Mouse (Mus musculus) midbrain, embryonic 16.5 days (tissue): ENCODE data around the gene Pxdn. TPM values are rescaled to one million over a fixed set of nuclear protein-coding genes. Genes with fewer than 3 reads are reported as not detected.
A peak's percentile ranks its signal among the peaks of the same experiment; 100 is the strongest.

Source experiments
- ATAC-seq: fragments of 200-750 bp; cut with Nextera tagmentation; 2 replicates; pipeline ENCODE4 v1.8.0; 2017; ENCODE audit warnings: moderate TSS enrichment
- H3K27ac ChIP-seq: fragments of 300-500 bp; sonication (generic); 2 replicates; pipeline ENCODE4 v1.5.1; 2014; ENCODE audit warnings: mild to moderate bottlenecking, low read length, mixed read lengths
- H3K27me3 ChIP-seq: fragments of 300-500 bp; sonication (generic); 2 replicates; pipeline ENCODE4 v1.6.1; 2014; ENCODE audit warnings: low read depth, low read length, mixed read lengths; ENCODE audit not compliant: control insufficient read depth, insufficient read depth
- H3K36me3 ChIP-seq: fragments of 300-500 bp; sonication (generic); 2 replicates; pipeline ENCODE4 v1.6.1; 2014; ENCODE audit warnings: mild to moderate bottlenecking, low read length, moderate library complexity, mixed read lengths; ENCODE audit not compliant: control insufficient read depth, insufficient read depth
- H3K4me1 ChIP-seq: fragments of 300-500 bp; sonication (generic); 2 replicates; pipeline ENCODE4 v1.6.1; 2014; ENCODE audit warnings: mild to moderate bottlenecking, low read length, mixed read lengths; ENCODE audit not compliant: control insufficient read depth, insufficient read depth
- H3K4me2 ChIP-seq: fragments of 300-500 bp; sonication (generic); 2 replicates; pipeline ENCODE4 v1.6.1; 2014; ENCODE audit warnings: mild to moderate bottlenecking, low read length, mixed read lengths
- H3K4me3 ChIP-seq: fragments of 300-500 bp; sonication (generic); 2 replicates; pipeline ENCODE4 v1.5.1; 2014; ENCODE audit warnings: low read depth, mild to moderate bottlenecking, low read length, moderate library complexity, mixed read lengths
- H3K9ac ChIP-seq: fragments of 300-500 bp; sonication (generic); 2 replicates; pipeline ENCODE4 v1.6.1; 2014; ENCODE audit warnings: low read depth, low read length, mixed read lengths
- H3K9me3 ChIP-seq: fragments of 300-500 bp; sonication (generic); replicated peaks from 2 replicates; pipeline ENCODE4 v1.6.1; 2014; ENCODE audit warnings: mild to moderate bottlenecking, low read length, mixed read lengths; ENCODE audit not compliant: control insufficient read depth, poor library complexity, severe bottlenecking
- WGBS: fragments of 180-500 bp; shearing (Covaris S2); extraction: QIAGEN DNeasy Blood & Tissue Kit; methylation state at CpG from one replicate; pipeline ENCODE4 v1.1.7; 2014; 5-methylcytosine and 5-hydroxymethylcytosine counted together
- polyA plus RNA-seq: library from polyadenylated mRNA; unstranded; fragments of >200 nt; fragmentation: Nextera tagmentation; extraction: Ambion mirVana; gene quantifications from 2 replicates; pipeline ENCODE4 v1.2.1, GENCODE M21; 2015

Pxdn gene
- polyA plus RNA-seq, 1 experiment from 2014 or later: 53.3 TPM

DNA sequence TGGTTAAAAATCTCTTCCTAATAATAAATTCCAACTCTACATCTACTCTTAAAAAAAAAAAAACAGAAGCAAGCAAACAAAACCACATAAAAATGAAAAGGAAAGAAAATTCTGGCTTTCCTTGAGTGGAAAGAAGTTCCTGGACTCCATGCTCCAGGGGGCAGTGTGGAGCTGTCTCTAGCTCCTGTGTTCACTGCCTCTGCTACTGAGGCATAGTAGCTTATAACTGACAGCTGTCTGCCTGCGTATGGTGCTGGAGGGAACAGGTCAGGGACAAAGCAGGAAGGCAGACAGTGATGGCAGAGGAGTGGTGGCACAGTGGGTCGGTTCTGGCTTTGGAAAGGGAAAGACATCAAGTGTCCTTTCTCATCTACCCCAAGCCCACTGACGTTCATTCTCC, 10.5 kb upstream of the Pxdn start:
- 32% methylated on average over 3 of the region's 3 CpGs for WGBS
- Histone ChIP-seq H3K4me2 (no peak overlapping the region), H3K4me3 (no peak overlapping the region), H3K9ac (no peak overlapping the region), H3K27me3 (no peaks in the 10 kb centered on the region), H3K27ac (0 out of 2 replicates have a peak overlapping the region, but pooled peaks have one; percentile 4), H3K9me3 (no peaks in the 10 kb centered on the region), H3K36me3 (0 out of 2 replicates have a peak, but pooled peaks cover 3% of the 10 kb centered on the region), H3K4me1 (no peaks in the 10 kb centered on the region)
- 0 out of 2 replicates have a peak, but pooled peaks have one; percentile 47 for ATAC-seq

DNA sequence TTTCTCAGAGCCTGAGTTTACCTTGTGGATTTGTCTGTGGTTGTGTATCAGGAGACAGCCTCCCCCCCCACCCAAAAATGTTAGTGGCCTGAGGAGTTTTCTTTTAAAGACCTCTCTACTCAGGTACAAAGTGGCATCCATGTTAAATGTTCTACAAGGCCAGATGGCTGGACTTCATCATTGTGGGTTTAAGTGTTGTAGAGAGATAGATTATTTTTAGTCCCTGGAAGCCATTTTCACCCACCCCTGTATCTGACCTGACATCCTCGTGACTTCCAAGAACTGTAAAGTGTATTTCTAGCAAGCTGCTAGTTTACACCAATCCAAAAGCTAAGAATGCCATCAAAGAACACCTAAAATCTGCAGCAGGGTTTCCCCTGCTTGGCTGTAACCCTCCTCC, 6.8 kb upstream of the Pxdn start:
- 86% methylated on average over 1 of the region's 1 CpGs for WGBS

GRCm38 (mm10) chr12:29932951-29933350, 4.5 kb upstream of the Pxdn start:
- Histone ChIP-seq H3K9ac (no peak overlapping the region), H3K4me3 (no peak overlapping the region), H3K4me2 (no peak overlapping the region), H3K4me1 (peaks cover 4% of the 10 kb centered on the region), H3K27me3 (no peaks in the 10 kb centered on the region), H3K27ac (no peak overlapping the region), H3K9me3 (no peaks in the 10 kb centered on the region), H3K36me3 (no peaks in the 10 kb centered on the region)
- WGBS: 100% methylated on average over 1 of the region's 1 CpGs
- ATAC-seq: no peak

More for the DNA sequence above, 6.8 kb upstream of the Pxdn start:
- no peaks in the 10 kb centered on the region for H3K27me3 ChIP-seq
- ATAC-seq: no peak
- H3K4me2 ChIP-seq: no peak overlapping the region
- H3K9me3 ChIP-seq: no peaks in the 10 kb centered on the region
- H3K36me3 ChIP-seq: no peaks in the 10 kb centered on the region
- H3K4me1 ChIP-seq: no peaks in the 10 kb centered on the region
- H3K27ac ChIP-seq: no peak overlapping the region
- H3K4me3 ChIP-seq: no peak overlapping the region
- H3K9ac ChIP-seq: no peak overlapping the region

- Histone ChIP-seq H3K4me3 (no peak overlapping the region), H3K4me1 (peaks cover 4% of the 10 kb centered on the region), H3K9ac (no peak overlapping the region), H3K27ac (no peak overlapping the region), H3K9me3 (no peaks in the 10 kb centered on the region), H3K27me3 (no peaks in the 10 kb centered on the region), H3K4me2 (no peak overlapping the region), H3K36me3 (no peaks in the 10 kb centered on the region)
- WGBS: 77% methylated on average over 2 of the region's 2 CpGs
- ATAC-seq: no peak
These were observed 3.9 kb upstream of the Pxdn start for GRCm38 (mm10) chr12:29933501-29933900.

GRCm38 (mm10) chr12:29934120-29934581, 3.3 kb upstream of the Pxdn start:
- Histone ChIP-seq H3K4me2 (no peak overlapping the region), H3K4me1 (peaks cover 6% of the 10 kb centered on the region), H3K27ac (no peak overlapping the region), H3K9me3 (no peaks in the 10 kb centered on the region), H3K4me3 (no peak overlapping the region), H3K27me3 (no peaks in the 10 kb centered on the region), H3K9ac (no peak overlapping the region), H3K36me3 (no peaks in the 10 kb centered on the region)
- ATAC-seq: no peak
- 68% methylated on average over 8 of the region's 8 CpGs for WGBS

- ATAC-seq: peak; percentile 87
- H3K4me2 ChIP-seq: peak overlapping the region; percentile 64
- H3K4me1 ChIP-seq: peaks cover 29% of the 10 kb centered on the region
- WGBS: under 1% methylated on average over 32 of the region's 49 CpGs
- H3K36me3 ChIP-seq: no peaks in the 10 kb centered on the region
- H3K4me3 ChIP-seq: peak overlapping the region; percentile 82
- H3K27ac ChIP-seq: peak overlapping the region; percentile 88
- peak overlapping the region; percentile 95 for H3K9ac ChIP-seq
- no peaks in the 10 kb centered on the region for H3K27me3 ChIP-seq
- H3K9me3 ChIP-seq: no peaks in the 10 kb centered on the region
These were observed 505 bp downstream of the Pxdn start for GRCm38 (mm10) chr12:29937851-29938375.

GRCm38 (mm10) chr12:29938376-29939041, 1.1 kb downstream of the Pxdn start:
- H3K9me3 ChIP-seq: no peaks in the 10 kb centered on the region
- H3K36me3 ChIP-seq: no peaks in the 10 kb centered on the region
- H3K4me2 ChIP-seq: peak overlapping the region; percentile 64
- H3K27ac ChIP-seq: peak overlapping the region; percentile 88
- peak overlapping the region; percentile 95 for H3K9ac ChIP-seq
- ATAC-seq: peak; percentile 75
- under 1% methylated on average over 39 of the region's 40 CpGs for WGBS
- H3K27me3 ChIP-seq: no peaks in the 10 kb centered on the region
- peaks cover 29% of the 10 kb centered on the region for H3K4me1 ChIP-seq
- H3K4me3 ChIP-seq: peak overlapping the region; percentile 82

DNA sequence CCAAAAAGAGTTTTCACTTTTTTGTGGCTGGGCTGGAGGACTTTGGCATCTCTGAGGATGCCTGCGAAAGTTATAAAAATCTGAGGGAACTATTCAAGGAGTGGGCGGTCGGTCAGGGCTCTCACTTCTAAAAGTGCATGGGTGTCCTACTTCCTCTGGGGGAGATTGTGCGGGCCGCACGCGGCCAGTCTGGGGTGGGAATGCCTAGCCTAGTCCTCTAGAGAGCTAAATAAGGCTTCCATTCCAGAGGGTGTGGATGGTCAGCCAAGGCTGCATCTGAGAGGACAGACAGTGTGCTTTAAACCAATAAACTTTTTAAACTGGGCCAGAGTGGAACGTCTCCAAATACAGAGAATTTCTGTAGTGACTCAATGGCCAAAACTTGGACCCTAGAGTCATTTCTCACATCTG, 1.9 kb downstream of the Pxdn start:
- Histone ChIP-seq H3K9me3 (no peaks in the 10 kb centered on the region), H3K4me1 (peaks cover 29% of the 10 kb centered on the region), H3K4me2 (peak overlapping the region; percentile 64), H3K27me3 (no peaks in the 10 kb centered on the region), H3K4me3 (peak overlapping the region; percentile 82), H3K27ac (no peak overlapping the region), H3K36me3 (no peaks in the 10 kb centered on the region), H3K9ac (peak overlapping the region; percentile 95)
- ATAC-seq: no peak
- 7% methylated on average over 8 of the region's 8 CpGs for WGBS

GRCm38 (mm10) chr12:29942435-29942834, 5.0 kb downstream of the Pxdn start:
- H3K4me3 ChIP-seq: no peak overlapping the region
- H3K36me3 ChIP-seq: no peaks in the 10 kb centered on the region
- WGBS: 100% methylated on average over 2 of the region's 2 CpGs
- no peak overlapping the region for H3K27ac ChIP-seq
- no peaks in the 10 kb centered on the region for H3K9me3 ChIP-seq
- H3K4me1 ChIP-seq: peaks cover 26% of the 10 kb centered on the region
- ATAC-seq: no peak
- H3K9ac ChIP-seq: no peak overlapping the region
- H3K4me2 ChIP-seq: no peak overlapping the region
- H3K27me3 ChIP-seq: no peaks in the 10 kb centered on the region
